Mouse (Mus musculus) heart, adult 2 months (tissue): ENCODE measurements around the gene Wdr60.

ENCODE experiments used
- CTCF ChIP-seq: fragments of 200-600 bp; IDR thresholded peaks from 2 replicates; pipeline ENCODE4 v1.8.1; 2022; ENCODE audit warnings: antibody characterized with exemption, mild to moderate bottlenecking, moderate library complexity
- POLR2A ChIP-seq: fragments of 200-500 bp; IDR thresholded peaks from 2 replicates; pipeline ENCODE4 v1.6.1; 2011; ENCODE audit warnings: mild to moderate bottlenecking, low read depth, low read length, control low read depth; ENCODE audit not compliant: insufficient read depth

- TF ChIP-seq POLR2A (no peak), CTCF (no peak)
These were observed 20.0 kb upstream of the Wdr60 start for GRCm38 (mm10) chr12:116282856-116283255.
